In the genomic region with DNA sequence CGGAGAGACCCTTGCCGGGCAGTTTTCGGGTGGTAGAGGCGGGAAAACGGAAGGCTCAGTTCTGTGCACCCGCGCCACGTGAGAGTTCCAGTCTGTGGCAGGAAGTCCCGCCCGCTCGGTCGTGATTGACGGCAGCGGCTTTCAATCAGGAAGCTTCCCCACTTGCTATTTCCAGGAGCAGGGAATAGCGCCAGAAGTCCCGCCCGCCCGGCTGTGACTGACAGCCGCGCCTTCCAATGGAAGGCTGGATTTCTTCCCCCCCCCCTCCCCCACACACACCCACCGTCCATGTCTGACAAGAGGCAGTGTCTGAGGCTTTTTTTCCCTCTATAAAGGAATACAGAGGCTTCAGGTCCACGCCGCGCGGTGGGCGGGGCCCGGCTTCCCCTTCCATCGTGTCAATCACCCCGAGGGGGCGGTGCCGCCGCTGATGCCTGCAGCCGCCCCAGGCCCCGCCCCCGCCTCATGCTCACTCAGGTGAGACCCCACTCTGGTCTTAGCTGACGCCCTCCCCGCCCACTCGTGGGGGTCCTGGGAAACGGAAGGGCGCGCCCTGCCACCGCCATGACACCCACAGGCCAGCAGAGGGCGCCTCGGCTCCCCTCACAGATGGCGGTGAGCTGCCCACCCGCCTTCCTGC, we compare ENCODE assay signal across 8 mouse cellular contexts.
A peak's percentile ranks its signal among the peaks of the same experiment; 100 is the strongest.
DNase-seq lines count a peak whose midpoint lies in the region; ATAC-seq lines count a peak whose summit lies in the region.

No protein-coding gene starts in this region.

- DNase-seq in WW6 (ENCODE audit: low read depth, low spot score), result peak; percentile 90
- DNase-seq in cerebellum, postnatal 4 days (ENCODE audit: low spot score in 2 of 2), result peak; percentile 96 to 99
- DNase-seq in gastrocnemius, adult 18-20 months (ENCODE audit: low spot score), result peak; percentile 98
- DNase-seq in left cerebral cortex, adult 18-20 months (ENCODE audit: low spot score in 2 of 2), result peak; percentile 97 to 98
- peak; percentile 98 for DNase-seq in right cerebral cortex, adult 18-20 months
- DNase-seq in urinary bladder, postnatal 10 days (ENCODE audit: low spot score), result peak; percentile 94

- no peaks in the 10 kb centered on the region for H3K27me3 ChIP-seq in hindbrain, embryonic 16.5 days (replicated peaks; ENCODE audit: control insufficient read depth, insufficient read depth, low read length)

- peak overlapping the region; percentile 82 for H3K9ac ChIP-seq in hindbrain, embryonic 16.5 days (ENCODE audit: low read depth, low read length)

- H3K9me3 ChIP-seq in hindbrain, embryonic 16.5 days (ENCODE audit: control insufficient read depth, low read length), result no peaks in the 10 kb centered on the region

- H3K27ac ChIP-seq in hindbrain, embryonic 16.5 days (ENCODE audit: low read depth, low read length), result peak overlapping the region; percentile 92
- H3K27ac ChIP-seq in macrophage, result peak overlapping the region; percentile 70

- H3K4me2 ChIP-seq in hindbrain, embryonic 16.5 days (ENCODE audit: low read length), result peak overlapping the region; percentile 73

- no peaks in the 10 kb centered on the region for H3K79me2 ChIP-seq in macrophage (ENCODE audit: inconsistent target)

- no peaks in the 10 kb centered on the region for H3K4me1 ChIP-seq in hindbrain, embryonic 16.5 days (ENCODE audit: control insufficient read depth, insufficient read depth, low read depth, low read length)

- peak overlapping the region; percentile 83 for H3K4me3 ChIP-seq in hindbrain, embryonic 16.5 days (ENCODE audit: low read length)
- peak overlapping the region; percentile 78 for H3K4me3 ChIP-seq in macrophage (ENCODE audit: inconsistent target)

- ATAC-seq in hindbrain, embryonic 16.5 days, result peak; percentile 99

- no peaks in the 10 kb centered on the region for H3K36me3 ChIP-seq in hindbrain, embryonic 16.5 days (ENCODE audit: control insufficient read depth, insufficient read depth, low read length)
- no peaks in the 10 kb centered on the region for H3K36me3 ChIP-seq in macrophage (ENCODE audit: inconsistent target)

- WGBS in hindbrain, embryonic 16.5 days, result under 1% methylated on average over 41 of the region's 46 CpGs
- WGBS in macrophage (ENCODE audit: missing documents), result 1% methylated on average over 36 of the region's 46 CpGs

Comparison
In these comparisons a context has a peak if more than half of its experiments do, and no peak if none do; other contexts are left out.
1. Peak in every context shown above with its lines: DNase-seq, ATAC-seq, H3K4me3 ChIP-seq and H3K27ac ChIP-seq.